Mouse (Mus musculus): Measurements from ENCODE around the gene Cep89. TPM values are rescaled to one million over a fixed set of nuclear protein-coding genes. Genes with fewer than 3 reads are reported as not detected.

Cep89 gene
- polyA plus RNA-seq (2017; shearing (Covaris generic)) = 10.1 TPM

GRCm38 (mm10) chr7:35396542-35397168, at the start of gene Cep89, which contains the start of gene Faap24:
Gene Cep89 (plus strand): TSS chr7:35397035.
Gene Faap24 (minus strand): TSS chr7:35396836.

GRCm38 (mm10) chr7:35447996-35448846, 51.4 kb downstream of the Cep89 start, which contains the start of gene Slc7a9:
Gene Slc7a9 (plus strand): TSS chr7:35448796.

Other genes with a start within 250 kb of the Cep89 start
- 1.1 TPM for gene Slc7a10, start 210.7 kb upstream of the Cep89 start, polyA plus RNA-seq (2017; shearing (Covaris generic))
- gene Lrp3, start 181.5 kb upstream of the Cep89 start, polyA plus RNA-seq (2017; shearing (Covaris generic)) = not detected
- gene Gpatch1, start 78.6 kb upstream of the Cep89 start, polyA plus RNA-seq (2017; shearing (Covaris generic)) = 10.4 TPM
- gene Rhpn2, start 62.9 kb upstream of the Cep89 start, polyA plus RNA-seq (2017; shearing (Covaris generic)) = 0.16 TPM
- gene Faap24, start 199 bp upstream of the Cep89 start, polyA plus RNA-seq (2017; shearing (Covaris generic)) = 11.5 TPM
- not detected for gene Slc7a9, start 51.8 kb downstream of the Cep89 start, polyA plus RNA-seq (2017; shearing (Covaris generic))
- not detected for gene Tdrd12, start 140.7 kb downstream of the Cep89 start, polyA plus RNA-seq (2017; shearing (Covaris generic))
- 23.1 TPM for gene Nudt19, start 159.3 kb downstream of the Cep89 start, polyA plus RNA-seq (2017; shearing (Covaris generic))
- not detected for gene Rgs9bp, start 188.5 kb downstream of the Cep89 start, polyA plus RNA-seq (2017; shearing (Covaris generic))
- gene Ankrd27, start 189.2 kb downstream of the Cep89 start, polyA plus RNA-seq (2017; shearing (Covaris generic)) = 36.4 TPM